Mouse (Mus musculus): ENCODE measurements around the gene Gm10491. TPM values are rescaled to one million over a fixed set of nuclear protein-coding genes. Genes with fewer than 3 reads are reported as not detected.
A peak's percentile ranks its signal among the peaks of the same experiment; 100 is the strongest.
"Not testable (repeated sequence)": the region's sequence is repeated elsewhere in the genome, so short reads cannot be mapped to it uniquely, and the experiment has no call there.

The Gm10491 gene
- polyA plus RNA-seq, 1 experiment from 2014 or later = not detected

DNA sequence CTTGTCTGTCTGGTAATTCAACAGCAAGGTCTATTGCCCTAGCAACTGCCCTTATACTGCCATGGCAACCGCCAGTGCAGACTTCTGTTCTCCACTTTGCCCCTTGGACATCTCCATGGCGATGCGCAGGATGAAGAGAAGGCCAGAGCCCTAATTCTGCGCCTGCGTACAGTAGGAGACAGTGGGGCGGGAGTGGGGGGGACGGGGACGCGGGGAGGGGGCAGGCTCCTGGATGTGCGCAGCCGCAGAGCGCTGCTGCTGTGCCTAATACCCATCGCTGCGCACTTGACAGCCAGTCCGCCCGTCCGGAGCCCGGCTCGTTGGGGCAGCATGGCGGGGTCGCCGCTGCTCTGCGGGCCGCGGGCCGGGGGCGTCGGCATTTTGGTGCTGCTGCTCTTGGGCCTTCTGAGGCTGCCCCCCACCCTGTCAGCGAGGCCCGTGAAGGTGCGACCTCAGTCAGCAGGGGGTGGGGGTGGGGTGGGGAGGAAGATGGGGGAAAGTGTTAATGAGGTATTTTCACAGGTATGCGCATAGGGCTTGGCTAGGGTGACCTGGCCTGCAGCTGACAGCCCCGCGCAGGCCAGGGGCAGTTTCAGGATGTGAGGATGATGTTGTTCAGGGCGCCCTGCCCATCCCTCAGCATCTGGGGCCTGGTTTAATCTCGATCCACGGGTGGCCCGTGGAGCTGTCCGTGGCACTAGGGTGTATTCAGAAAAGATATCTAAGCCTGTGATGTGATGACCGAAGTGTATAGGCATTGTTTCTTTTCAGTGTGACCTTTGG is 12.2 kb upstream of the Gm10491 start, which contains the start of gene Pcsk1n:
TSS of gene Pcsk1n (plus strand) at position 222 of the 783 bp plus-strand sequence.
- Histone ChIP-seq H3K4me2 (peak within 1 kb of the TSS; percentile 68), H3K27me3 (peaks cover 10% of the 10 kb centered on the region), H3K4me3 (peak within 1 kb of the TSS; percentile 51), H3K4me1 (replicated peaks) (peaks cover 23% of the 10 kb centered on the region), H3K27ac (peak within 1 kb of the TSS; percentile 84), H3K36me3 (peaks cover 13% of the 10 kb centered on the region), H3K9me3 (no peaks in the 10 kb centered on the region), H3K9ac (peak within 1 kb of the TSS; percentile 79)
- 20% methylated on average over 32 of the region's 40 CpGs for WGBS
- ATAC-seq (ENCODE audit: low FRiP score) = peak; percentile 93

- WGBS = 74% methylated on average over 6 of the region's 6 CpGs
- not testable (repeated sequence) for H3K27ac ChIP-seq; H3K4me3 ChIP-seq; H3K9me3 ChIP-seq; H3K4me2 ChIP-seq; H3K27me3 ChIP-seq; H3K9ac ChIP-seq; ATAC-seq (ENCODE audit: low FRiP score); H3K36me3 ChIP-seq
- H3K4me1 ChIP-seq (replicated peaks) = peaks cover 18% of the 10 kb centered on the region
These were observed 10.3 kb upstream of the Gm10491 start for GRCm38 (mm10) chrX:7917960-7918359.

DNA sequence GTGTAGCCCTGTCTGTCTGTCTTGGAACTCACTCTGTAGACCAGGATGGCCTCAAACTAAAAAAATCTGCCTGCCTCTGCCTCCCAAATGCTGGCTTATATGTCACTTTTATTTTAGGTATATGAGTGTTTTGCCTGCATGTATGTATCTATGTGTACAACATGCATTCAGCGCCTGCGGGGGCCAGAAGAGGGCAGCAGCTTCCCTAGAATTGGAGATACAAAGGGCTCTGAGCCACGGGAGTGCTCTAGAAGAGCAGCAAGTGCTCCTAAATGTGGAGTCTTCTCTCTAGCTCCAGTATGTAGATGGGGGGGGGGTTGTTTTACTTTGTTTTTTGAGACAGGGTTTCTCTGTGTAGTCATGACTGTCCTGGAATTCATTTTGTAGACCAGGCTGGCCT is 8.0 kb upstream of the Gm10491 start:
- not testable (repeated sequence) for H3K27me3 ChIP-seq; H3K9me3 ChIP-seq; H3K4me1 ChIP-seq (replicated peaks); ATAC-seq (ENCODE audit: low FRiP score); H3K36me3 ChIP-seq; H3K9ac ChIP-seq; H3K27ac ChIP-seq; H3K4me2 ChIP-seq; H3K4me3 ChIP-seq
- 27% methylated on average over 3 of the region's 3 CpGs for WGBS

- no peak overlapping the region for H3K4me2 ChIP-seq
- no peak overlapping the region for H3K4me3 ChIP-seq
- H3K27me3 ChIP-seq = no peaks in the 10 kb centered on the region
- ATAC-seq (ENCODE audit: low FRiP score) = no peak
- peaks cover 15% of the 10 kb centered on the region for H3K36me3 ChIP-seq
- H3K9me3 ChIP-seq = no peaks in the 10 kb centered on the region
- no peak overlapping the region for H3K27ac ChIP-seq
- no peak overlapping the region for H3K9ac ChIP-seq
- no peaks in the 10 kb centered on the region; the same call in 1 of the 2 replicates for H3K4me1 ChIP-seq (replicated peaks)
- 54% methylated on average over 6 of the region's 6 CpGs for WGBS
These were observed 2.8 kb upstream of the Gm10491 start for GRCm38 (mm10) chrX:7910473-7910872.

GRCm38 (mm10) chrX:7909242-7909641 is 1.6 kb upstream of the Gm10491 start, which contains the start of gene Gm10490:
Gene Gm10490, plus strand, starts transcription at chrX:7909542.
- H3K4me3 ChIP-seq; H3K4me1 ChIP-seq (replicated peaks); H3K9me3 ChIP-seq; H3K9ac ChIP-seq; H3K27me3 ChIP-seq; H3K27ac ChIP-seq; H3K4me2 ChIP-seq; ATAC-seq (ENCODE audit: low FRiP score): not testable (repeated sequence)
- 87% methylated on average over 4 of the region's 4 CpGs for WGBS
- peaks cover 15% of the 10 kb centered on the region for H3K36me3 ChIP-seq

DNA sequence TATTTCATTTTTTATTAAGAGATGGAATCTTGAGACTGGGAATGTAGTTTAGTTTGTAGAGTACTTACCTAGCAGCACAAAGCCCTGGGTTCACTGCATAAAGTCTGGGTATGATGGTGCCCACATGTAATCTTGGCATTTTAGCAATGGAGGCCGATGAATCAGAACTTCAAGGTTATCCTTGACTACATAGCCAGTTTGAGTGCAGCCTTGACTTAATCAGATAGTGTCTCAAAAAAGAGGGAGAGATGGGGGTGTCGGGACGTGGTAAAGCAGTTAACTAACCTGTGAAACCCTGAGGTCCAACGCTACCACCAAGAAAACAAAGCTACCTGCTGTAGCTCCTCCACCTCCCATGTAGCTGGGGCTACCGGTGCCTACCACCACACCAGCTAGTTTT is 3.2 kb downstream of the Gm10491 start:
- Histone ChIP-seq H3K4me3 (no peak overlapping the region), H3K9ac (no peak overlapping the region), H3K9me3 (no peaks in the 10 kb centered on the region; the same call in 1 of the 2 replicates), H3K36me3 (peaks cover 15% of the 10 kb centered on the region), H3K27ac (no peak overlapping the region), H3K27me3 (no peaks in the 10 kb centered on the region), H3K4me1 (replicated peaks) (no peaks in the 10 kb centered on the region; the same call in 1 of the 2 replicates), H3K4me2 (no peak overlapping the region)
- WGBS = 89% methylated on average over 5 of the region's 5 CpGs
- no peak for ATAC-seq (ENCODE audit: low FRiP score)

DNA sequence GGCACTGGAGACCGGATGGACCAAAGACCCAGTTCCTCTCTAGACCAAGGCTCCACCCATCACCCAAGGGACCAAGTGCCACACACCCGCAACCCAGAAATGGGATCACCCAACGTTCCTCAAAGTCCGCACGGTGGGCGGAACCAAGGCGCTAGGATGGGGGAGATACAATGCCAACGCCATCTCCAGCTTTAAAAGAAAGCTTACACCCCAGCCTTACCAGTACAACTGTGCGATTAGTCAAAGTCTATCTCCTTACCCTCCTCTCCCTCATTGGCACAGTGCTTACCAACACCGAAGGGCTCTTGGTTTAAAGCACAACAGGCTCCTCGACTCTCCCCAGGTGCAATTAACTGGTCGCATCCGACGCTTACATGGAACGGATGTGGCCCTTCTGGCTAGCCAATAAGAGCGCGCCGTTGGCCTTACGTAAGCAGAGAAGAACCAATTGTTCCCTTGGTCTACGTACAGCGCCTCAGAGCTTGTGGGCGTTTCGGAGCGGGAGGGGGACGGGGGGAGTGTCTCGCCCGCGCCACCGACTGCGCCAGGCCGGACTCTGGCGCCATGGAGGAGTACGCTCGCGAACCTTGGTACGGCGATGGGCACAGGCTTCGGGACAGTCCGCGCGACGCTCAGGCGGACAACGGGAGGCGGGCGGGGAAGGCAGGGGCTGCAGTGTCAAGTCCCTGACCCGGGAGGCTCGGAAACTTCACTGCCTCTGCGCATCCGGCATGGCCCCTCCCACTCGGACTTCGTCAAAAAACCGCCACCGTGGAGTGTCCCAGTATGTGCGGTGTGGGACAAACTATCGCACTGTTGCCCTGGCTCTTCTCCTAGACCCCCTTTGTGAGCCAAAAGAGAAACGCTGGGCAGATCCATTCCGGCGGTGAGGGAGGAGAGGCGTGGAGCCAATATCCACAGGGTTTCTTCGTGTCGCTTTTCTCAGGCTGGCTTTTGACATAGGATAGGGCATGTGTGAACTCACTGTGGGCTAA is 8.5 kb downstream of the Gm10491 start, which contains the start of the genes Pqbp1 and Timm17b:
TSS of gene Pqbp1 (minus strand) at position 390 of the 995 bp plus-strand sequence.
TSS of gene Timm17b (plus strand) at position 478 of the 995 bp plus-strand sequence.
- peak within 1 kb of the TSS; percentile 51 for H3K4me3 ChIP-seq
- peak within 1 kb of the TSS; percentile 59 for H3K4me2 ChIP-seq
- WGBS = 14% methylated on average over 56 of the region's 62 CpGs
- H3K36me3 ChIP-seq = peaks cover 13% of the 10 kb centered on the region
- H3K27me3 ChIP-seq = no peaks in the 10 kb centered on the region
- H3K9ac ChIP-seq = peak within 1 kb of the TSS; percentile 73
- ATAC-seq (ENCODE audit: low FRiP score) = peak; percentile 99
- peak within 1 kb of the TSS; percentile 90 for H3K27ac ChIP-seq
- no peaks in the 10 kb centered on the region; the same call in 1 of the 2 replicates for H3K9me3 ChIP-seq
- H3K4me1 ChIP-seq (replicated peaks) = peaks cover 10% of the 10 kb centered on the region

DNA sequence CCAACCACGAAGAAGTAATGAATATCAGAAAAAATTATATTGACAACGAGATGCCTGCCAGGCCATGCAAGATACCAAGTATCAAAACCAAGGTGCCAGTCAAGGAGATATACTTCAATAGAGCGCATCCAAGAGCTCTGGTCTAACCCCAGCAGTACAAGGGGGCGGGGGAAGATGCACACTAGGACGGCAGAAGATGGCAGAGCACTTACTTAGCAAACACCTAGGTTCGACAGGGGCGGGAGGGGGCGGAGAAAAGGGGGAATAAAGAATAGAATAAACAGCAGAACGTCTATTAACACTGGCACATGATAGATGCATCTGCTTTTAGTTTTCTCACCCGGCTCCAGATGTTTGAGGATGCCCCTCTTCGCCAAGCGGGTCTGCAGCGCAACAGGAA is 9.4 kb downstream of the Gm10491 start:
- no peak for ATAC-seq (ENCODE audit: low FRiP score)
- Histone ChIP-seq H3K4me3 (peak overlapping the region; percentile 51), H3K9me3 (no peaks in the 10 kb centered on the region; the same call in 1 of the 2 replicates), H3K27ac (peak overlapping the region; percentile 90), H3K36me3 (peaks cover 21% of the 10 kb centered on the region), H3K9ac (peak overlapping the region; percentile 69), H3K4me2 (peak overlapping the region; percentile 59), H3K4me1 (replicated peaks) (peaks cover 10% of the 10 kb centered on the region), H3K27me3 (no peaks in the 10 kb centered on the region)
- WGBS = 29% methylated on average over 13 of the region's 13 CpGs

- Histone ChIP-seq H3K9ac (peak within 1 kb of the TSS; percentile 70), H3K27me3 (no peaks in the 10 kb centered on the region), H3K4me3 (peak within 1 kb of the TSS; percentile 55), H3K9me3 (no peaks in the 10 kb centered on the region), H3K36me3 (no peaks in the 10 kb centered on the region), H3K27ac (peak within 1 kb of the TSS; percentile 89), H3K4me2 (peak within 1 kb of the TSS; percentile 65), H3K4me1 (replicated peaks) (peaks cover 13% of the 10 kb centered on the region)
- whole genome bisulfite sequencing = 18% methylated on average over 49 of the region's 49 CpGs
- ATAC-seq (ENCODE audit: low FRiP score) = peak; percentile 90
These were observed 23.6 kb downstream of the Gm10491 start, which contains the start of gene Slc35a2 for GRCm38 (mm10) chrX:7883841-7884567. Gene Slc35a2, plus strand, starts transcription at chrX:7884028.

DNA sequence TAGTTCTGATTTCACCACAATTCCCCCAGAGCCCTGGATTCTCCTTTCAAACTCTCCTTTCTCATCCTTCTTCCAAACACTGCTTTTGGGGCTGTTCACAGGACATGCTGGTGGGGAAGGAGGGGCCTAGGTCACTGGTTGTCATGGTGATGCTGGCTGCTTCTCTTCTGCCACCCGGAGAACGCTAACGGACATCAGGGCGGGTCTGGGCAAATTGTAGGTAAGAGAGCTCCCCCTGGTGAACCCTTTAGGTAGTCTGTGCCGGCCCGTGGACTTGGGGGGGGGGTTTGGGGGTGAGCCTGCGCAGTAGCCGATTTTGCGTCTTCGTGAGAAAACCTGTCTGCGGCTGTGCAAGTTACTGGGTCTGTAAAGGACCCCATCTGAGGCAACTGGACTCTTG is 27.8 kb downstream of the Gm10491 start:
- H3K4me3 ChIP-seq = peak overlapping the region; percentile 50
- H3K4me2 ChIP-seq = peak overlapping the region; percentile 71
- H3K27ac ChIP-seq = 0 out of 2 replicates have a peak overlapping the region, but pooled peaks have one; percentile 23
- peaks cover 5% of the 10 kb centered on the region; the same call in 1 of the 2 replicates for H3K36me3 ChIP-seq
- 31% methylated on average over 10 of the region's 11 CpGs for WGBS
- H3K27me3 ChIP-seq = no peaks in the 10 kb centered on the region
- ATAC-seq (ENCODE audit: low FRiP score) = peak; percentile 47
- peaks cover 21% of the 10 kb centered on the region for H3K4me1 ChIP-seq (replicated peaks)
- peak overlapping the region; percentile 46; the same call in 1 of the 2 replicates for H3K9ac ChIP-seq
- H3K9me3 ChIP-seq = no peaks in the 10 kb centered on the region

- H3K4me2 ChIP-seq = peak overlapping the region; percentile 71
- peaks cover 19% of the 10 kb centered on the region for H3K4me1 ChIP-seq (replicated peaks)
- ATAC-seq (ENCODE audit: low FRiP score) = peak; percentile 37
- peak overlapping the region; percentile 76; the same call in 1 of the 2 replicates for H3K27ac ChIP-seq
- H3K4me3 ChIP-seq = peak overlapping the region; percentile 50
- H3K27me3 ChIP-seq = no peaks in the 10 kb centered on the region
- peak overlapping the region; percentile 72 for H3K9ac ChIP-seq
- peaks cover 15% of the 10 kb centered on the region for H3K36me3 ChIP-seq
- no peaks in the 10 kb centered on the region for H3K9me3 ChIP-seq
- 15% methylated on average over 21 of the region's 21 CpGs for WGBS
These were observed 29.1 kb downstream of the Gm10491 start for GRCm38 (mm10) chrX:7878495-7878894.
